Mouse (Mus musculus) spleen, postnatal 4 days (tissue): ENCODE results near the gene Atp6v0a1.
"Not testable (repeated sequence)": the region's sequence is repeated elsewhere in the genome, so short reads cannot be mapped to it uniquely, and the experiment has no call there.

Experiments used
- DNase-seq, 2 experiments: peaks; one replicate each; pipeline ENCODE4 v3.0.0; 2022; ENCODE audit warnings: low spot score in 2 of 2

Atp6v0a1 gene

DNA sequence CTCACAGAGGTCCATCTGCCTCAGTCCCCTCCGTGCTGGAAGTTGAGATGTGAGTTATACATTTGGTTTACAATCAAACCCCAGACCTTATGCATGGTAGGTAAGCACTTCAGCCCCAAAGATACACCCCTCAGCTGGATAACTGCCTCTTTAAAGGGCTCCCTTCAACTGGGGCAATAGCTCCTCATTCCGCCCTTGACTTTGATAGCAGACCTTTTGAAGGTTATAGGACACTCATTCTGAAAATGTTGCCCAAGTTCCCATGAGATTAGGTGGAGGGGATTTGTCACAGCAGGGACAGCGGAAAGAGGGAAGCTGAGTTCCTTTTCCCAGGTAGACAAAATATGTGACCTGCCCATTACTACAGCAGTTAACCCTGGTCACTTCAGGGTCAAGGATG lies 28.0 kb upstream of the Atp6v0a1 start:
- DNase-seq, result no peak

DNA sequence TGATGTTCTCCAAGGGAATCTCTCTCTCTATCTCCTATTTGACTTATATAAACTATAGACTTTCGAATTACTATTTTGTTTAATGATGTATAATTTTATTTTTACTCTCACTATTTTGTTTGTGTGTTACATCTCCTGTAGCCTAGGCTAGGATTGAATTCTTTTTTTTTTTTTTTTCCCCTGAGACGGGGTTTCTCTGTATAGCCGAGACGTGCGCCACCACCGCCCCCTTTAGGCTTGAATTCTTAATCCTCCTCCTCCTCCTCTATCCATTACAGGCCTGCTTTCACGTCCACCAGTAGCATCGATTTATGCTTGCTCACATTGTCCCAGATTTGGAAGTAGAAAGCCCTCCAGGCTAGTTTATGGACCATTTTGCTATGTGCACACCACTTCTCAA lies 27.2 kb upstream of the Atp6v0a1 start:
- no peak for DNase-seq

DNA sequence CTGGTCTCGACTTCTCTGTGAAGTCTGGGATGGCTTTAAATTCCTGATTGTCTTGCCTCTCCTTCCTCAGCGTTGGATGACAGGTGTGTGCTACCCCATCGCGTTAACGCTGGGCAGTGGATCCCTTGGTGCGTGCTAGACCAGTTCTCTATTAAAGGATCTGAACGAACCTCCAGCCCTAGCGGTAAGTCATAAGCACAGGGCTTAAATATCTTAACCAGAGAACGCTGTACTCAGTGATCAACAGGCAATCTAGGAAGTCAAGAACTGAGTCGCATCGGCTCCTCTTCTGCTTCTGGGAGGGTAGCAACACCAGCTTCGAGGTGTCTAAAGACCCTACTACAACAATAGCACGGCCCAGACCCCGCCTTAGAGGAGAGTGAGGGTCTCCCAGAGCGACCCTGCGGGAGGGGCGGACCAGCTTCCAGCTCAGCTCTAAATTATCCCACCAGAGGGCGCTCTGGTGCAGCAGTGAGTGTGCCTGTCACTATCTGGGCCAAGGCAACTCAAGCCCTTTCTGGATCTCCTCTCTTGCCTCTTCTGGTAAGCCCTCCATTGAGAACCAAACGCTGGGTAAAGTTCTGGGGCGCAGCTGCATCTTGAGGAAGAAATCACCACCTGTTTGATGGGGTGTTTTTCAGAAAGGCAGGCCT lies 26.0 kb upstream of the Atp6v0a1 start:
- DNase-seq, result peak; percentile 77 to 94

DNA sequence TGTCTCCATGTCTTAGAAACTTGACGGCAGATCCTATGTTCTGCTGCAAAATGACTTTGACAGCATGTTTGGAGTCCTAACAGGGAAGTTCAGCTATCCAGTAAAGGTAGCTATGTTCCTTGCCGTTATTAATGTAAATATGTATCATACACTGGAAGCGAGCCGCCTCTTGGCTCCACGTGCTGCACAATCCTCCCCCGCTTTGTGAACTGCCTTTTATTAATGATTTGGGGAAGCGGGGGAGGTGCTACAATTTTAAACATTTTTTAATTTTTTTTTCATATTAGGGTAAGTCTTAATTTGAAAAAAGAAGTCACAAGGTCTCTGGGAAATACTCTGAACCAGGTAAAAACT lies 25.5 kb upstream of the Atp6v0a1 start:
- DNase-seq, result no peak

DNA sequence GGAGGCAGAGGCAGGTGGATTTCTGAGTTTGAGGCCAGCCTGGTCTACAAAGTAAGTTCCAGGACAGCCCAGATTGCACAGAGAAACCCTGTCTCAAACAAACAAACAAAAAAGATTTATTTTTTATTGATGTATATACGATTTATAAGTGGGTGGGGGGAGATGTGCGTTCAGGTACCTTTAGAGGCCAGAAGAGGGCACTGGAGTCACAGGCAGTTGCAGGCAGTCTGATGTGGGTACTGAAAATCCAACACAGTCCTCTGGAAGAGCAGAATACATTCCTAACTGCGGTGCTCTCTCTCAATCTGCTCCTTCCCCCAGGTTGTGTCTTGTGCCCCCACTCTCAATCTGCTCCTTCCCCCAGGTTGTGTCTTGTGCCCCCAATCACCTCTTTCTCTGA lies 23.6 kb upstream of the Atp6v0a1 start:
- DNase-seq, result no peak

DNA sequence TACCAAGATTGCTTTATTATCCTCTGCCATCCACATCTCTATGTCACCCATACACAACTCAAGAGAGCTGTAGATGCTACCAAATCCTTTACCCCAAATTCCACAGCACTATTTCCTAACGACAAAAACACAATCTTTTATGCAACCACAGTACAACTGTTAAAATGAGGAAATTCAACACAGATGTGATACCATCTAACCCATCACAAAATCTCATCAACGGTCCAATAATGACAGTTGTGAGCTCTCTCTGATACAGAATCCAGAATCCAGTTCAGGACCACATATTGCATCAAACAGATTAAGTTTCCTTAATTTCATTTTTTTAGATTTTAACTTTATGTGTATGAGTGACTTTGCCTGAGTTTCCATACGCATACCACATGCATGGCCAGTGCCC lies 20.6 kb upstream of the Atp6v0a1 start:
- no peak for DNase-seq

DNA sequence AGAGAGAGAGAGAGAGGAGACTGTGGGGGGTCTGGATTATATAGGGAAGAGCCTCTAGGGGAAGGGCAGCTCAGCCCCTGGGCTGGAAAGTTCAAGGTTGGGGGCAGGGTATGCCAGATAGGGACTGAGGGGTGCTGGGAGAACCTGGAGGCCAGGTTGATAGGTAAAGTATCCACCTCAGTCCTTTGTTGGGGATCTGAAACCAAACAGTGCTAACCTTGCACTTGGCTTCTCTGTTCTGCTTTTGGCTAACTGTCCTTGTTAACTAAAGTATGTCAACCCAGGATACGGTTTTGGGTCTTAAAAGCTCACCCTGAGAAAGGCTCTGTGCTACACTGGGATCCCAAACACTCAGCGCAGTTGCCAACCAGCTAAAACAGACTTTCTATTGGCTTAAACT lies 19.6 kb upstream of the Atp6v0a1 start:
- DNase-seq, result no peak

DNA sequence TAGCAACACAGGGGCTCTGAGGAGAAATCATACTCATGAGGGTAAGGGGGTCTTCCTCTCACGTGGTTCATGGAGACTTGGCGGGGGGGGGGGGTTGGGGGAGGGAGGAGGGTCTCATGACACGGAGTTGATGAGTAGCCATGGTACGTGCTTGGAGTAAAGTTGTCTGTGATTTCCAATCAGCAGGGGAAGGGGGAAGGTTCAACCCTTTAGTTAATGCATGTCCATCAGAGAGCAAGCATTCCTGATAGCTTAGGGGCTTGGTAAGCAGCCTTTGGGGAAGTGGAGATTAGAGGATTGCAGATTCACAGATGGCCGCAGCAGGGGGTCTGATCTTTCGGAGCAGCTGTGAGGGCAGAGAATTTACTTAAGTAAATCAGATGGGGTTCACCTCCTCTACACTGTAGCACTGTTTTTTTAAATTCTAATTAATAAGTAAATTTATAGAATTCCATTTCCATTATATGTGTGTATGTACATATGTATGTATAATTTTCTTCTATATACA lies 18.2 kb upstream of the Atp6v0a1 start:
- no peak for DNase-seq

DNA sequence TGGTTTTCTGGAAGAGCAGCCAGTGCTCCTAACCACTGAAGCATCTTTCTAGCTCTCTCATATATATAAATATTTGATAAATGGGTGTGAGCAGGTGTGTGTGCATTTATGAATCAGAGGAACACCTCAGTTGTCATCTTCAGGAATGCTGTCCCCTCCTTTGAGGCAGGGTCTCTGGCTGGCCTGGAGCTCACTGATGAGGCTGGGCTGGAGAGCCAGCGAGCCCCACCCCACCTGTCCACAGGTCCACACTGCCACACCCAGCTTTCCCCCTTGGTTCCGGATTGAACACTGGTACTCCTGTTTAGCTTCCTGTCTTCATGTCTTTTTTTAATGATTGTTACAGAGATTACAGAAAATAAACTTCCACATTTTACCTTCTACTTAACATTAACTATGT lies 15.8 kb upstream of the Atp6v0a1 start:
- DNase-seq, result no peak

DNA sequence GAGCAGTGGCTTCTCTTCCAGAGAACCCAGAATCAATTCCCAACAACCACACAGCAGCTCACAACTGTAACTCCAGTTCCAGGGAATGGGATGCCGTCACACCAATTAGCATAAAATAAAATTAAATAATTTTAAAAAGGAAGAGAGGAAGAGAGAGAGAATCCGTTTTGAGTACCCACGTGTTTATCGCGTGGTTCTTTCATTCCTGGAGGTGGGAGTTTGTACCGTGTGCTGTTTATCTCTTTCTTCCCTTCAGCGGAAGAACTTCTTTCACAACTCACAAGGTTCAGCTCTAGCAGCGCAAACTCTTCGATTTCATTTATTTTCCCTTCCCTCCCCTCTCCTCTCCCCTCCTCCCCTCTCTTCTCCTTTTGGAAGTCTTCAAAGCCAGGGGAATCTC lies 15.0 kb upstream of the Atp6v0a1 start:
- no peak for DNase-seq

DNA sequence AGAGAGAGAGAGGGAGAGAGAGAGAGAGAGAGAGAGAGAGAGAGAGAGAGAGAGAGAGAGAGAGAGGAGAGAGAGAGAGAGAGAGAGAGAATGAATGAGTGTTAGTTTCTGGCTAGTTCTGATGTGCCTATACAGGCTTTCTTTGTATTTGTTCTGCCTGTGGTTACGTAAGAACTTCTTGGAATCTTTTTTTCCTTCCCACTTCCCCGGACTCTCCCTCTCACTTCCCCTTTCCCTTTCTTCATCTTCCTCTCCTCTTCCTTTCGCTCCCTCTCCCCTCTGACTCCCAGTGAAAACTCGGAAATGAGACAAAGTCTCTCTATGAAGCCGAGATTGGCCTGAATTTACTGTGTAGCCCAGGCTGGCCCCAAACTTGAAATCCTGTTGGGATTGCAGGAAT lies 14.6 kb upstream of the Atp6v0a1 start:
- DNase-seq, result no peak

DNA sequence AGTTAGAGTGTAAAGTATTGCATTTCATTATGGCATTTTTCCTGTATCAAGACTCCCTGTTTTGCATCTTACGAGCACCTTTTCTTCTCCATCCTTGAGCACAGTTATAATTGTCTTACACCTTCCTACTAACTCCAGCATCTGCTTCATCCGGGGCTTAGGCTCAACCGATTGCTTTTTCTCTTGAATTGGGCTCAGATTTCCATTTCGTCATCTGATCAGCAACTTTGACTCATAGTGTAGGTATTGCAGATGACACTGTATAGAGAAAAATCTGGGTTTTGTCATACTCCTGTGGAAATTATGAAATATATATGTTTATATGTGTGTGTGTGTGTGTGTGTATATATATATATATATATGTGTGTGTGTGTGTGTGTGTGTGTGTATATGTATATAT lies 12.8 kb upstream of the Atp6v0a1 start:
- DNase-seq, result no peak

DNA sequence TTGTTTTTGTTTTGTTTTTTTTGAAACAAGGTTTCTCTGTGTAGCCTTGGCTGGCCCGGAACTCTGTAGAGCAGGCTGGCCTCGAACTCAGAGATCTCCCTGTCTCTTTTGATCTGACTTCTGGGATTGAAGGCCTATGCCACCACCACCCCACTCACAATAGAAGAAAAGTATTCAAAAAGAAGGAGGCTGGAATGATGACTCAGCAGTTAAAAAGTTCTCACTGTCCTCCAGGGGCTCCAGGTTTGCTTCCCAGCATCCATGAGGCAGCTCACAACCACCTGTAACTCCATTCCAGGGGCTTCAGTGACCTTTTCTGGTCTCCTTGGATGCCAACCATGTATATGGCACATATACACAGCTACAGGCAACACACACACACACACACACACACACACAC lies 10.4 kb upstream of the Atp6v0a1 start:
- no peak for DNase-seq

DNA sequence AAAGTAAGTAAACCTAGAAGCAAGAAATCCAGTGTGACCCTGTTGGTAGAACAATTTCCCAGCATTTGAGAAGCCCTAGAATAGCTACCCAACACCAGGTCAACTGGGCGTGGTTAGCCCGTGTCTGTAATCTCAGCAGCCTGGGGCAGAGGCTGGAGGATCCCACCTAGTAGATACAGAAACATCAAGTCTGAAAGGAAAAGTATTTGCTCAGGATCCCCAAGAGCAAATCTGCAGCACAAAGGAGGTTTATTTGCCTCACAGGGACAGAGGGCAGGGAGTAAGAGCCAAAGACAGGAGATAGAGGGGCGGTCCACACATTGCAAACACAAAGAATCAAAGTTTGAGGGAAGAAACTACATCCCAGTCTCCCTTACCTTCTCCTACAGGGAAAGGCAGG lies 10.0 kb upstream of the Atp6v0a1 start:
- no peak for DNase-seq

DNA sequence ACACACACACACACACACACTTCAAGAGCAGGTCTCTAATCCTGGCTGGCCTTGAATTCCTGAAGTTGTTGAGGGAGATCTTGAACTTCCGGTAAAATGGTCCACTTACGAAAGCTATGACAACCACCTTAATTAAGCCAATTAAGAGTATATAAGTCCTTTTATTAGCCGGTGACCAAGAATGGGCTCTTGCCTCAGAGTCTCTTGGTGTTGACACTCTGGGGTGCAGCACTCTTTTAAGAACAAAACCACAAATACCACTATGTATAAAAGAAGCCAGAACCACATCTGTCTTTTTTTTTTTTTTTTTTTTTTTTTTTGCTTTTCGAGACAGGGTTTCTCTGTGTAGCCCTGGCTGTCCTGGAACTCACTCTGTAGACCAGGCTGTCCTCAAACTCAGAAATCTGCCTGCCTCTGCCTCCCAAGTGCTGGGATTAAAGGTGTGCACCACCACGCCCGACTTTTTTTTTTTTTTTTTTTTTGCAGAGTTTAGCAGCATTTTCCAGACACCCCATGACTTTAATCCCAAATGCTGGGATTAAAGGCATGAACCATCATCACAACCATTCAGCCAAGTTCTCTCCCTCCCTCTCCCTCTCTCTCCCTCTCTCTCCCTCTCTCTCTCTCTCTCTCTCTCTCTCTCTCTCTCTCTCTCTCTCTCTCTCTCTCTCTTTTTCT lies 7.2 kb upstream of the Atp6v0a1 start:
- not testable (repeated sequence) for DNase-seq

DNA sequence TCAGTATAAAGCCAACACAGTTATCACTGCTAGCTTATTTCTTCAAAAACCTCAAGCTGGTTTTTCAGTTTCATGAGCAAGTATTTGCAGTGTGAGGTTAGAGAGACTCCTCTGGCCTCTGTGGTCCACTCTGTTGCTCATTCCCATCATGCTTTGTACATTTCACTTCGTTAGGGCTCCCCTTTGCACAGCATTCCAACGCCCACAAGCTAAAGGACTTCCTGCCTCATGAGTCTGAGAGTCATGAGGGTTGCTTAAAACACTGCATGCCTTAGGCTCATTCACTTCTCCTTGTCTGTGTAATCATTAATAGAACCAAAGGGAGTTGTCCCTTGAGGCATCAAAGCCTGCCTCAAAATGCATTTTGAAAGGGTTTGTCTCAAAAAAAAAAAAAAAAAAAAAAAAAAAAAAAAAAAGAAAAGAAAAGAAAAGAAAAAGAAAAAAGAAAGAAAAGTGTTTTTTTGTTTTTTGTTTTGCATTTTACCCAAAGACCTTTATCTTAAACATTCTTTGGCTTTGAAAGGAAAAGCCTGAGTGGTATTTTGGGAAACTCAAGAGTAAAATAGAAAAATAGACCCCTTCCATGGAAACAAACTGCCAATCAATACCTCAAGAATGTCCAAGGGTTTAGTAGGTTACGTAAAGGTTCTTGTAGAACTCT lies 6.1 kb upstream of the Atp6v0a1 start:
- DNase-seq, result no peak

DNA sequence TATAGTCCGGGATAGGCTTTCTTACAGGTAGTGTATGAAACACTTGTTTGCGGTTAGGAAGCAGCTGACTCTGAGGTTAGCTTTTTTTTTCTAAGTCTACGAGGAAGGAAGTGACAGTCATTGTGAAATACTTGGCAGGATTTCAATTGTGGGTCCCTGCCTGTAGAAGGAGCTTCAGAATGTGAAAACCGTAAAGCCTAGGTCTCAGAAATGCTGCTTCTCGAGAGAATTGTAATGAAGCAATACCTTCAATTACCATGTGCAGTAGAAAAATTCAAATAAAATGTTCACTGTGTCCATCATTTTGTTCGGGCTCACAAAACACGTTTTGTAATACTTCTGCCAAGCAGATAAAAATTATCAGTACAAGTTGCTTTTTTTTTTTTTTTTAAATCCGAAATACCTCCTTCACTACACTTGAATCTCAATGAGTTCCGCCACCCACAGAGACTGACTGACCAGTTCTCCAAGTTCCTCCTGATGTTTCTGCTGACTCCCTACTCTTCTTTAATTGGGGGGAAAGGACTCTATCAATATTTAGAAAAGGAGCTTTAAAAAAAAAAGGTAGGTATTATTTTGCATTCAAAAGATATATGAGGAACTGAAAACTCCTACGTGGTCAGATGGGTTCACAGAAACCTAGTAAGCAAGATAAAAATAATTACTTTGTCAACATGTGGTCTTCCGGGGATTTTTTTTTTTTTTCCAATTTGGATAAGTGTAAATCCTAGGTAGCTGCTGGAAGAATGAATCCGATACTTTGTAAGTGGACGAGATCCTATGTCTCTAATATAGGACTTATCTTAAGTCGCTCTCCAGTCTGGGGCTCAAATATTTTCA lies 826 bp upstream of the Atp6v0a1 start:
- DNase-seq, result peak in 1 of 2 experiments; percentile 42

DNA sequence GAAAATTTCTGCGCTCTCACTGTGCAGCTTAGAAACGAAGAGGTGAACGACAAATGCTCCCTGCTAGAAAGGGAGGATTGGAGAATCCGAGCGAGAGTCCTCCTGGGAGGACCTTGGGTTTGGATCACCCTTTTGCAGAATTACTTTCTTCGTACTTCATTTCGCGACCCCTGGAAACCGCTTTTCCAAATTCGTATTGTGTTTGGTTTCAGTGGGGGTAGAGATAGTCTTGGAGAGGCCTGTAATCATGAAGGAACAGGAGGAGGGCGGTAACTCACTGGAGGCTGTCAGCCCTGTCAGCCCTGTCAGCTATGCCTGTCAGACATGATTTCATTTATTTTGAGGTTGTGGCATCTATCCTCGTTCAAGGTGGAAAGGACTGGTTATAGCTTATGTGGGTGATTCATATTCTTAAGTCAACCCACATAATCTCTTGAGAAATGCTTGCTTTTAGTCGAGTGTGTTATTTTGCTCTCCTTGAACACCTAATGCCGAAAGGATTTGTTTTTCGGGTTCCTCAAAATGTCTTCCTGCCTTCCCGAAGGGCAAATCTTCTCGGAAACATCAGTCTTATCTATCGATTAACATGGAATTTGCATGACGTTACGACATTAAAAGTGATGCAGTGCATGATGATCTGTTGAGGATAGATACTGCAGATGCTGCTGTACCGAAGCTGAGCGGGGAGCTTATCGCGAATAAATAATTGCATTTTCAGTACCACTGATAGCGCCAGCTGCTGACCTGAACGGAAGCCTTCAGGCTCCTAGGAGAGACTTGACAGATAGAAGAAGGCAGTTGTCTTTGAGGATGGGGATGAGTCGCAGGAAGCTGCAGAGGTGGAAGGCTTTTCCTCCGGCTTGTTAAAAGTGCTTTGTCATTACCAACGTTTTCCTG lies 884 bp downstream of the Atp6v0a1 start:
- DNase-seq, result peak in 1 of 2 experiments; percentile 44

DNA sequence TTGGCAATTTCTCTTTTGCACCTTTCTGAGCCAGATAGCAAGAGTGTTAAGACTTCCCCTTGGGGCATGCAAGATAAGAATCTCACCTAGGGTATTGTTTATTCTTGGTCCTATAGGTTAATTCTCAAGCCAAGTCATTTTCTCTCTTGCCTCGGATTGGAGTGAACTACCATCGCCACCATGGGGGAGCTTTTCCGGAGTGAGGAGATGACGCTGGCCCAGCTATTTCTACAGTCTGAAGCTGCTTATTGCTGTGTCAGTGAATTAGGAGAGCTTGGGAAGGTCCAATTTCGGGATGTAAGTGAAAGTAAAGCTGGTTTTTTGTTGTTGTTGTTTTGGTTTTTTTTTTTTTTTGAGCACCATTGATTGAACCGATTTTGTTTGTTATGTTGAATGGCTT lies 2.4 kb downstream of the Atp6v0a1 start:
- no peak for DNase-seq

DNA sequence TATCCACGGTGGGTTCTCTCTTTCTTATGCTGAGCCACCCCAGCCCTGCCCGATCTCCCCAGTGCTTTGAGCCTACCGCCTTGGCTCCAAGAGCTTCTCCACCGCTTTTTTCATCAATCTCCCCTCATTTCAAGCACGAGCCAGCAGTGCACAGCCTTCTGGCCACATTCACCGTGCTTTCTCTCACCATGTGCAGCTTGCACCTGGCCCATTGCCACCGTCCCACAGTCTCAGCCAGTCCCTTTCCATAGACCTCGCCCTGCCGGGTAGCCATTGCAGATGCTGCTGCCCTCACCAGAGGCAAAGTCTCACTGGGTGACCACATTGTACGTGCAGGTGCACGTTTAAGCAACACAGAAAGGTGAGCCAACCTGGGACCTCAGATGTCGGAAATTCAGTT lies 14.1 kb downstream of the Atp6v0a1 start:
- no peak for DNase-seq

DNA sequence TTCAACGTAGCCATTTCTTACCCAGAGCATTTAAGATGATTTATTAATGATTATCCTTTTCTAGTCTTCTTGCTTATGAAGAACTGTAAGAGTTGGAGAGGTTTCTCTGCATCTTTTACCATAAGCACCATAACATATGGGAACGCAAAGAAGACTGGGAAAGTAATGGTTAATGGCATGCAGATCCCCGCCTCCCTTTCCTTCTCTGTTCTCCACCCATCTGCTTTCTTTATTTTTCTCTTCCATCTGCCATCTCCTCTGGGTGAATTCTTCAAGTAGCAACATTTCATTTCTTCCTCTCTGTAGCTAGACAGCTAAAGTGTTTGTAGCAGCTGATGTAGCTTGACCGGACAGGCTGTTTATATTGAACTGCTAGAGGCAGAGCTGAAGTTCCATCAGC lies 14.7 kb downstream of the Atp6v0a1 start:
- no peak for DNase-seq
